Mouse (Mus musculus): ENCODE measurements around the gene Ifrd2.

DNA sequence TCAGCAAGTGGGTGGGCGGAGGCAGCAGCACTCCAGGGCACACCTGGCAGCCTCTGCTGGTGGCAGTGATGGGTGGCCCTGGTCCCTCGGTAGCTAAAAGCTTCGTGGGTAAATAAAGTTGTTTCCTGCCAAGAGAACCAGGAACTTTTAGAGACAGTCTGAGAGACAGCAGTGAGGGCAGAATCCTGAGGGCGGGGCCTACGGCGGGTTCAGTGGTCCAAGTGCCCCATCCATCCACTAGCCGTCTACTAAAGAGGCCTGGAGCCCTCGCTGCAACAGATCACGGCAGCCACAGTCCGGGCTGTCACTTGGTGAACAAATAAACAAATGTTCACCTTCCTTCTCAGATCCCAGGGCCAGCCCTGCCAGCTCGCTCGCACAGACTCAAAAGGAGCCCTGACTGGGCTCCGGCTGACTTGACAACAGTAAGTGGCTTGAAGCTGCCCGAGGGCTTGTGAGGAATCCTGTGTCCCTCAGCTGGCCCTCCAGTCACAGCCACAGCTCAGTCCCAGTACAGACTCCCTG is 42.5 kb downstream of the Ifrd2 start:
- TF ChIP-seq CTCF (IDR thresholded peaks at IDR 0.05; ENCODE audit: control insufficient read depth, insufficient read depth, insufficient read length) (no peak), FOSL1 (IDR thresholded peaks at IDR 0.05; ENCODE audit: insufficient read depth, low read length, poor library complexity, severe bottlenecking) (no peak), CEBPB (IDR thresholded peaks at IDR 0.05; ENCODE audit: low read depth) (no peak)
